In the genomic region with DNA sequence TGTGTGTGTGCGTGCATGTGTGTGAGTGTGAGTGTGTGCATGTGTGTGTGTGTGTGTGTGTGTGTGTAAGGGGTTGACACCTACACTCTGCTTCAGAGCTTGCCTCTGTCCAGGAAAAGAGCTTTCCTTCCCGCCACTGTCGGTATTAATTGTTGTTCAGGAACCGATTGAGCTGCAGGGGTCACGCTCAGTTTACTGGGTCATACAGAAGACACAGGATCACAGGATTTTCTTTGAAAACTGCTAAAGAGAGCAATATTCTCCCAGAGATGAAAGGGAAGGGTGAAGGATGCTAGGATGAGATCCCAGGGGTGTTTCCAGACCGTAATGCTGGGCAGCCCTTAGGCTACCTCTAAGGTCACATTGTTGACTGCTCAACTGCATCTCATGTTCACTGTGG, we compare ENCODE assay signal across 17 mouse cellular contexts. TPM values are rescaled to one million over a fixed set of nuclear protein-coding genes. Genes with fewer than 3 reads are reported as not detected.
DNase-seq lines count a peak whose midpoint lies in the region; ATAC-seq and TF ChIP-seq lines count a peak whose summit lies in the region.
"Had no signal": no experiment of that assay in that cellular context is flagged by ENCODE, and none has a peak within 500 bp of the region (broad histone marks: within the 10 kb centered on the region; RNA-seq: fewer than 3 reads in every experiment).

A gene (minus strand): TSS at position 101 of the 400 bp plus-strand sequence.

- WGBS in cerebellum, adult 2 months = 91% methylated on average over 6 of the region's 6 CpGs
- 79% methylated on average over 6 of the region's 6 CpGs for WGBS in heart, embryonic 11.5 days (ENCODE audit: insufficient replicate concordance)

- TF ChIP-seq CTCF in cerebellum, adult 2 months (IDR thresholded peaks at IDR 0.05; ENCODE audit: borderline replicate concordance, insufficient read depth, low read depth, low read length) = no peak
- TF ChIP-seq CTCF in brain, embryonic 14.5 days (IDR thresholded peaks at IDR 0.05; ENCODE audit: borderline replicate concordance, extremely low read depth, insufficient read depth, insufficient read length) = no peak

- H3K4me3 ChIP-seq in cerebellum, adult 2 months (replicated peaks; ENCODE audit: insufficient read depth, low read depth, low read length) = no peak within 1 kb of the TSS
- H3K4me3 ChIP-seq in heart, embryonic 11.5 days (ENCODE audit: low read depth, low read length) = no peak within 1 kb of the TSS
- H3K4me3 ChIP-seq: heart, embryonic 15.5 days had no signal

- H3K36me3 ChIP-seq in heart, embryonic 11.5 days (ENCODE audit: control insufficient read depth, insufficient read depth, low read length) = no peaks in the 10 kb centered on the region
- H3K36me3 ChIP-seq: heart, embryonic 15.5 days had no signal

- TF ChIP-seq POLR2A in cerebellum, adult 2 months (IDR thresholded peaks at IDR 0.05; ENCODE audit: borderline replicate concordance, insufficient read depth, low read length) = no peak
- TF ChIP-seq POLR2A in brain, embryonic 14.5 days (IDR thresholded peaks at IDR 0.05; ENCODE audit: borderline replicate concordance, extremely low read depth, insufficient read depth, insufficient read length, poor library complexity, severe bottlenecking) = no peak

- H3K27me3 ChIP-seq in cerebellum, adult 2 months (ENCODE audit: control insufficient read depth, insufficient read depth, low read length) = no peaks in the 10 kb centered on the region
- H3K27me3 ChIP-seq in heart, embryonic 11.5 days (ENCODE audit: control insufficient read depth, insufficient read depth, low read length) = no peaks in the 10 kb centered on the region

- no peak for DNase-seq in cerebellum, adult 2 months
- no peak for DNase-seq in cerebellum, postnatal 4 days (ENCODE audit: low spot score in 2 of 2)
- no peak for DNase-seq in layer of hippocampus, adult 8-10 months (ENCODE audit: low spot score in 2 of 2)
- DNase-seq in layer of hippocampus, adult 11-12 months (ENCODE audit: low spot score) = no peak
- no peak for DNase-seq in brain, embryonic 14.5 days (ENCODE audit: low read depth)
- no peak for DNase-seq in left cerebral cortex, adult 8-10 months (ENCODE audit: low spot score in 2 of 2)
- DNase-seq in ovary, adult 18-20 months (ENCODE audit: low spot score) = no peak
- DNase-seq: adrenal gland, postnatal 25 days; cerebellum, postnatal 14 days; heart, adult 11 months; kidney, adult 8-10 months; kidney, postnatal 4 days; lung, embryonic 14.5 days; right cerebral cortex, postnatal 25 days had no signal

- no peaks in the 10 kb centered on the region; the same call in 1 of the 2 replicates for H3K4me1 ChIP-seq in cerebellum, adult 2 months (ENCODE audit: control insufficient read depth, insufficient read depth, low read length)
- H3K4me1 ChIP-seq in heart, embryonic 11.5 days (ENCODE audit: control insufficient read depth, insufficient read depth, low read length) = no peaks in the 10 kb centered on the region

- H3K27ac ChIP-seq in cerebellum, adult 2 months (ENCODE audit: insufficient read depth, low read length) = no peak within 1 kb of the TSS
- H3K27ac ChIP-seq in heart, embryonic 11.5 days (ENCODE audit: low read depth, low read length) = no peak within 1 kb of the TSS
- H3K27ac ChIP-seq: heart, embryonic 15.5 days had no signal

- ATAC-seq in heart, embryonic 11.5 days (replicated peaks; ENCODE audit: insufficient number of reproducible peaks, low FRiP score, low TSS enrichment) = no peak

- H3K9ac ChIP-seq in heart, embryonic 11.5 days (ENCODE audit: low read depth, low read length) = no peak within 1 kb of the TSS
- H3K9ac ChIP-seq: heart, embryonic 15.5 days; lung, embryonic 14.5 days had no signal

- no peak within 1 kb of the TSS for H3K4me2 ChIP-seq in heart, embryonic 11.5 days
- H3K4me2 ChIP-seq: heart, embryonic 15.5 days; liver, embryonic 11.5 days; lung, embryonic 14.5 days had no signal

- no peaks in the 10 kb centered on the region for H3K9me3 ChIP-seq in heart, embryonic 11.5 days (replicated peaks; ENCODE audit: control insufficient read depth, low read length)
- H3K9me3 ChIP-seq: heart, embryonic 15.5 days had no signal

RNA-seq across cellular contexts. Expression of the gene that starts here (rescaled TPM):
- 142 and 155 TPM in 2 replicates for polyA plus RNA-seq in cerebellum, adult 2 months (2012; rRNA removed)
- total RNA-seq in layer of hippocampus, adult 8-10 months (2022) = 100 to 1,000 TPM; 221 to 255 (median 242) TPM
- 32.1 and 33.4 TPM in 2 replicates for polyA plus RNA-seq in brain, embryonic 14.5 days (2012; rRNA removed)
- 100 to 1,000 TPM; 179 to 198 (median 184) TPM for total RNA-seq in left cerebral cortex, adult 8-10 months (2022)
- polyA plus RNA-seq in heart, embryonic 11.5 days (2014; fragmentation: Nextera tagmentation; extraction: Ambion mirVana) = 1.9 and 2.4 TPM in 2 replicates
